Mouse (Mus musculus) liver, postnatal 0 days (tissue): ENCODE results near the gene Cacng2.

ENCODE experiments used
- CTCF ChIP-seq: sonication (generic); IDR thresholded peaks from 2 replicates; pipeline ENCODE4 v1.5.1; 2016; ENCODE audit warnings: antibody characterized with exemption, low read depth
- EP300 ChIP-seq: IDR thresholded peaks from 2 replicates; pipeline ENCODE4 v1.6.1; 2016; ENCODE audit warnings: antibody characterized with exemption, low read depth, mild to moderate bottlenecking

GRCm38 (mm10) chr15:77969940-77970469 lies 149.8 kb downstream of the Cacng2 start:
- TF ChIP-seq CTCF (no peak), EP300 (no peak)
